Mouse (Mus musculus): ENCODE data around the gene Syt14.

Syt14 gene

GRCm38 (mm10) chr1:192987203-192987602 is 48.4 kb downstream of the Syt14 start:
- no peak for DNase-seq (ENCODE audit: low spot score in 2 of 2)

GRCm38 (mm10) chr1:192986481-192986880 is 49.1 kb downstream of the Syt14 start:
- DNase-seq (ENCODE audit: low spot score in 2 of 2): no peak

DNA sequence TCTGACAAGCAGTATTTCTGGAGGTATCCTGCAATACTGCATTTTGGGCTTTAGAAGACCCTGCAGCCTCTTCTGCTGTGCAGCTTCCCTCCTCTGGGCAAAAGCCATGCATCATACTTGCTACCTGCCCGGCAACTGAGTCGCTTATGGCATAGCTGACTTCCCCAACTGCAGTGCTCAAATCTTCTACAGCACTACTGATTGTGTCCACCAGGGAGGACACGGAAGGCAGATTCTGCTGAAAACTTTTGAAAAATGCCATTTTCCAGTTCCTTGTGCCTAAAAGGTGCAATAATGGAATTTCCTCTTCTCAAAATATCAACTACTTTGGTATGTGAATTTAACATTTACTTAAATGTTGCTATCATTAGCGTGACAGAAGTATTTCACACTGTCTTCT is 51.2 kb downstream of the Syt14 start:
- DNase-seq (ENCODE audit: low spot score in 2 of 2): no peak

DNA sequence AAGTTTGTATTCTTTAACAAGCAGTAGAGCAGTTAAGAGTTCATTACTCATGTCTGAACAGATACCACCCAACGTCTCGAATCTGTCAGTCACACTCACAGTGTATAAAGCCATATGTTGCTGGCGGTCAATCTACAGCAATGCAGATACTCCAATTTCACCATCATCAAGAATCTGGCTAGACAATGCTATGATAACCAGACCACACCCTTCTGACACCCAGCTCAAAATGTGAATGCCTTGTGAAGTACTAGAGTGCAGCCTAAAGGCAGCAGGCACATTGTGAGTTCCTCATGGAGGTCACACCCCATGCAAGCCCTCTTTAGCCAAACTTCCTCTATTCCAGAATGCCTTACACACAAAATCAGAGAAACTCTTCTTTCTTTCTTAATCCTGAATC is 53.9 kb downstream of the Syt14 start:
- DNase-seq (ENCODE audit: low spot score in 2 of 2): no peak

GRCm38 (mm10) chr1:192981120-192981519 is 54.5 kb downstream of the Syt14 start:
- DNase-seq (ENCODE audit: low spot score in 2 of 2): no peak

DNA sequence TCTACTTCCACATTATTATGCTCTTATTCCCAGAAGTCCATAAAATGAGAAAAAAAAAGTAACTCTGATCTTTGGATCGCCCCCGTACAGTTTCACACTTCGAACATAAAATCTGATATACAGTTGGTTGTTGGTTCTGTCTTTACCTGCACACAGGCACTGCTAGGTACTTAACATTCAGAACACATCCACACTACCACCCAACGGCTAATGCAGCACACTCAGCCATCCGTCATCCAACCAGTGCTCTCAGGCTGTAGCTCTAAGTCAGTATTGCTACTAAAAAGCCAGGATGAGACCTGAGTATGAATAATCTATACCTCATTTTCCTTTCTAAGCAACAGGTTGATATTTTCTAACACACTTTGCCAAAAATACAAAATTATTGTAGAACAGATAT is 73.3 kb downstream of the Syt14 start:
- no peak for DNase-seq (ENCODE audit: low spot score in 2 of 2)

DNA sequence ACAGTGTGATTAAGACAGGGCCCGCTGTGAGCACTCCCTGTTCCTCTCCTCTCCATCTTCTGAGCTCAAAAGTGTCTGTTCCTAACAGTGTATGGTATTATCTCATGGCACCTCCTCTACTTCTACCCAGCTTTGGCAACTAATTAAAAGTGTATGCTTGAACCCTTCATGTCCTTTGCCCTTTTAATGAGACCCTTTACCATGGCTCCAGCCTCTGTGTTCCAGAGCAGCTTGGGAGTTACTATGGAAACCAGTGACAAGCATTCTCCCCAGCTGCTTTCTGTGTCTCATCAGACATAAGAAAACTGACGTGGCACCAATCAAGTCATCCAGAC is 87.8 kb downstream of the Syt14 start:
- no peak for DNase-seq (ENCODE audit: low spot score in 2 of 2)

DNA sequence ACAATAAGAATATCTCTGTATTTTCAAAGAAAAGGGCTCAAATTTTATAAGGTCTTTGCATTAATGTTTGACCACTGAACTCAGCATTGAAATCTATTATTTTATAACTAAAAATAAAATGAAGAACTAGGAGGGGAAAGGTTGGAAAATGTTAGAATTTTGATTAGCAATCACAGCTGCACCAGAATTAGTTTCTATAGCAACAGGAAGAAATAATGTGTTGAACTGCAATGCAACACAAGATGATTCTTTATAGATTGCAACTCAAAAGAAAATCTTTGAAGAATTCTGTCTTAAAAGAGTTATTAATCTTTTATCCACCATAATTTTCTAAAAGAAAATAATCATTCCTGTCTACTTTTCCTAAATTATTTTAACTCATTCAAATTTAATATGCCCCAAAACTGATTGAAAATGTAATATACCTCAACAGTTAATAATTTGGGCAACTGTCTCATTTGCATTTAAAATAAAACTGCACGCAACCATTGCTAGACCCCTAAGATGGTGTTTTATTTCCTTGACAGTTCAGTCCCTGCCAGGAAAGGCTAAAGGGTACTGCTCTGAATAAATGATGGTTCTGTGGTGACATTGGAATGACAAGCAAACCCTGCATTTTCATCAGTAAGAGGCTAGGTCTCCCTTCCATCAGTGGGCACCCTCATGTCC is 88.3 kb downstream of the Syt14 start:
- DNase-seq (ENCODE audit: low spot score in 2 of 2): no peak

DNA sequence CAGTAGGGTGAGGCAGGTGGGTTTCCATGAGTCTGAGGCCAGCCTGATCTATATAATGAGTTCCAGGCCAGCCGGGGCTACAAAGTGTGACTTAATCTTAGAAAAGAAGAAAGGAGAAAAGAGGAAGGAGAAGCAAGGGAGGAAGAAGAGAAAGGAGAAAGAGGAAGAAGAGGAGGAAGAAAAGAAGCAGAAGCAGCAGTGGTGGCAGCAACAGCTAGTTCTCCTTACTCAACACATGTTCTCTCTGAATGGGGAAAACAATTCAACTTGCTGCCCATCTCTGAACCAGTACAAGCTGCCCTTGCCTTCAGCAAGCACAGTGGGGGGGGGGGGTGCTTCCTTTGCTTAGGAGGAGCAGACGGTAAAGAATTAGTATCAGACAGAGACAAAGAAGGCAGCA is 96.5 kb downstream of the Syt14 start:
- DNase-seq (ENCODE audit: low spot score in 2 of 2): no peak

- DNase-seq (ENCODE audit: low spot score in 2 of 2): no peak
These were observed 97.6 kb downstream of the Syt14 start for GRCm38 (mm10) chr1:192937956-192938355.

DNA sequence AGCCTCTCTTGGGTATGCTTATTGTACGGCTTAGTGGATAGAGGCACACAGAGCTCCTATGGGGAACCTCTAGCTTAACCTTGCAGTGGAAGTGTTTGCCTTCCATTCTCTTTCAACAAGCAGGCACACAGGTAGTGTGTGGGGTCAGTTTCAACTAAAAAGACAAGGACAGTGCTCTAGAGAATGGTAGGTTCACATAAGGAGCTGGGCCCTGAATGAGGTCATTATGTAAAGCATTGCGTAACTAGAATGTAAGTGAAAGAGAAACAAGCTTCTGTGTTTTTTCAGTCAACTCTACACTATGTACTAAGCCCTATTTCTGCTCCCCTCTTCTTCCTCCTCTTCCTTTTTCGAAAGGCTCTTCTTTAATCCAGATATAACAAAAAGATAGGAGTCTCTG is 103.8 kb downstream of the Syt14 start:
- no peak for DNase-seq (ENCODE audit: low spot score in 2 of 2)

GRCm38 (mm10) chr1:192912101-192912728 is 123.4 kb downstream of the Syt14 start:
- no peak for DNase-seq (ENCODE audit: low spot score in 2 of 2)

DNA sequence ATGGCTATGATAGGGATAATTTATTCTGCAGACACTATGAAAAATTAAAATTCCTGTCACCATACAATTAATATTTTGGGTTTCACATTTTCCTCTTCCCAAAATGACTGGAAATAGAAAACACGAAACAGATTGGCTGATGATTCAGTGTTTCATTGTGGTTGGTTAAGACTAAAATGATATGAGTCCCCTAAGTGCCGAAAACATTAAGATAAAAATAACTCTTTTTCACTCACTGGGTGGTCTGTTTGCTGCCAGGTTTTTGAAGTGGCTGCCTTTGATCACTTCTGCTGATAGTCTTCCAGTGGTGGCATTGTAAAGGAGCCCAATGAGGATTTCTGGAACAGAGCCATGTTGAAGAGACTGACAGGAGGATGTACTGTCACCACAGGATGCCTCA is 134.1 kb downstream of the Syt14 start:
- no peak for DNase-seq (ENCODE audit: low spot score in 2 of 2)

DNA sequence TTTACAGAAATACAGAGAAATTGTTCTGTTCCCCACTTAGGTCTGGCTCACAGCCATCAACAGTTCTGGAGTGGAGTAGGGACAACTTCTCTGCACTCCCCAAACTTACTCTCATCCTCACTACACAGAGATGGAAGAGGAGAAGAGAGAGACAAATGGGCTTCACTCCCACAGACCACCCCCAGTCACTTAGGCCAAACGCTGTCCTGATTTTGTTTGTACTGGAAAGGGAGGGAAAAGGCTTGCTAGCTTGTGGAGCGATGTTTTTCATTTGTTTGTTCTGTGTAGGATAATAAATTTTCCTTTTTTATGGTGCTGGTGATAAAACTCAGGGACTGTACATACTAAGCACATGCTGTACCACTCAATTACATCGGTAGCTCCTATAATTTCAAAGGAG is 134.7 kb downstream of the Syt14 start:
- DNase-seq (ENCODE audit: low spot score in 2 of 2): no peak

GRCm38 (mm10) chr1:192898742-192899141 is 136.8 kb downstream of the Syt14 start:
- DNase-seq (ENCODE audit: low spot score in 2 of 2): no peak

- no peak for DNase-seq (ENCODE audit: low spot score in 2 of 2)
These were observed 138.4 kb downstream of the Syt14 start for GRCm38 (mm10) chr1:192897218-192897617.

DNA sequence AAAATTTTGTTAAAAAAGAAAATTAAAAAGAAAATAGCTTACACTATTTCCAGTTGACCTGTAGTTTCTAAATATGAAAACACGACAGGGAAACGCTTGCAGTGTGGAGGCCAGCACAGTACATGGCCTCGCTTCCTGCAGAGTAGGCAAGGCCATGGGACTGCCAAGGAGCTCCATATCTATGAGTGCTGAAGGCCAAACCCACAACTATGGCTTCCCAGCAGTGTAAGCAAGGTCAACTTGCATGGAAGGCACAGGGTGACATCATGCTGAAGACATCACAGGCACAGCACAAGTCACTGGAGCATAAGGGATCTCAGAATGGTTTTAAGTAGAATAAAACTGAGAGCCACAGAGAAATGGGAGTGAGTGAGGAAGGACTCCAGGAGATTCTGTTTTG is 139.5 kb downstream of the Syt14 start:
- no peak for DNase-seq (ENCODE audit: low spot score in 2 of 2)

DNA sequence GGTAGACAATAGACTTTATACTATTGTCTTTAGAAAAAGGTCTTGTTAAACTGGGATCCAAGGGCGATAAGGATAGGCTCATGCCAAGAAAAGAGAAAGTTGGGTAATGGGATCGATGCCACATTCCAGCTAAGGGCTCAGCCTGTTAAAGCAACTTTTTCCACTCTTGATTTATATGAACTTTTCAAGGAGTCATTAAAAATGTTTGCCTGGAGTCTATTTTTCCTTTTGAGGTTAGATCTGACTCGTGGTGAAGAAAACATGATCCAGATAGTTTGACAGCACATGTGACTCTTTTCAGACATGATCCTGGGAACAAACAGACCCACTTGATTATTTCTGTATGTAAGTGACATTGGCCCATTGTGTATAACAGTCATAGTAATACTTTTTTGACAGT is 144.9 kb downstream of the Syt14 start:
- no peak for DNase-seq (ENCODE audit: low spot score in 2 of 2)

DNA sequence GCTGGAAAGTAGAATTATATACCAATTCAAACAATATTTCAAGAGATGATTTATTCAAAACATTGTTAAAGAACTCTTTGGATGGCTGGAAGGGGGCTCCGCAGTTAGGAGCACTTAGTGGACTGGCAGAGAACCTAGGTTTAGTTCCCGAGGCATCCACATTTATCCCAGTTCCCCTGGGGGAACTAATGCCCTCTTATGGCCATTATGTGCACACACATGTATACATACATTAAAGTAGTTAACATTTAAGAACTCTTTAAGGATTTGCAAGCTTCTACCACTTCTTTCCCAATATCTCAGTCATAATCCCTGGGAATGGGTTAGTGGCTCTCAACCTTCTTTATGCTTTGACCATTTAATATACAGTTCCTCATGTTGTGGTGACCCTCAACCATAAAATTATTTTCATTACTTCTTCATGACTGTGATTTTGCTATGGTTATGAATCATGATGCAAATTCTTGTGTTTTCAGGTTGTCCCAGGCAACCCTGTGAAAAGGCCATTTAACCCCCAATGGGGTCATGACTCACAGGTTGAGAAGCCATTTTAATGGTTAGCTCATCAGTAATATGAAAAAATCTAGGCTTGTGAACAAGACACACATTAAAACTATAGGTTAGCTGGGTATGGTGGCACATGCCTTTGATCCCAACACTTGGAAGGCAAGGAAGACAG is 152.8 kb downstream of the Syt14 start:
- DNase-seq (ENCODE audit: low spot score in 2 of 2): no peak

DNA sequence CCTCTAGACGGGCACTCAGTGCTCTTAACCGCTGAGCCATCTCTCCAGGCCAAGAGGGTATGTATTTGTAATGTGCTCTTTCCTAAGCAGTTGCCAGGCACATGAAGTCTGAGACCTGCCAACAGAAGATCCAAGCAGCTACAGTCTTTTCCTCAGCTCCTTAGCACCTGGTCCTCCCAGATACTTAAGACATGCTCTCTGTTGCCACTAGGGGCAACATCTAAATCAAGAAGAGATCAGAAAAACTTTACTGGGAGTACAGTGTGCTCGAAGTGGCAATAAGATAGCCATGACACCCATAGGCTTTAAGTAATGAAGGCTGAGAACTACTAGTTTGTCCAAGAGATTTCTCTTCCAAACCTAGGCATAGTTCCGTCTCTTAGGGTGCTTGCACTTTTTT is 155.4 kb downstream of the Syt14 start:
- DNase-seq (ENCODE audit: low spot score in 2 of 2): no peak

- DNase-seq (ENCODE audit: low spot score in 2 of 2): no peak
These were observed 156.4 kb downstream of the Syt14 start for GRCm38 (mm10) chr1:192879086-192879580.

GRCm38 (mm10) chr1:192872841-192873240 is 162.7 kb downstream of the Syt14 start:
- no peak for DNase-seq (ENCODE audit: low spot score in 2 of 2)

DNA sequence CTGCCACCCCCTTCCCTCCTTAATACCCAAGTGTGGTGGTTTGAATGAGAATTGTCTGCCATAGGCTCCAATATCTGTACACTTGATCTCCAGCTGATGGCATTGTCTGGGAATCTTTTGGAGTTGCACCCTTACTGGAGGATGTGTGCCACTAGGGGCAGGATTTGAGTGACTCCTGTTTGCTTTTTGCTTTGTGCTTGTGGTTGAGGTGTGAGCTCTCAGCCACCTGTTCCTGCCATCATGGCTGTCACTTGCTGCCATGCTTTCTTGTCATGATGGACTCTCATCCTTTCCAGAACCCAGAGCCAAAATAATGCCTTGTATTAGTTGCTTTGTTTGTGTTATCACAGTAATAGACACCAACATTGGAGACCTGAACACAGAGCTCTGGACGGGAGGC is 165.8 kb downstream of the Syt14 start:
- no peak for DNase-seq (ENCODE audit: low spot score in 2 of 2)

Data from frontal cortex, postnatal 10 days (tissue).